Mouse (Mus musculus) kidney, adult 9 months (tissue): ENCODE results near the gene Fry.

Source experiments
- DNase-seq: peaks from one replicate; pipeline ENCODE4 v3.0.0; 2022

Gene Fry

GRCm38 (mm10) chr5:150346378-150346777, 227.9 kb downstream of the Fry start:
- no peak for DNase-seq

GRCm38 (mm10) chr5:150347845-150348244, 229.4 kb downstream of the Fry start:
- DNase-seq, result no peak

GRCm38 (mm10) chr5:150348302-150348701, 229.9 kb downstream of the Fry start:
- no peak for DNase-seq

DNA sequence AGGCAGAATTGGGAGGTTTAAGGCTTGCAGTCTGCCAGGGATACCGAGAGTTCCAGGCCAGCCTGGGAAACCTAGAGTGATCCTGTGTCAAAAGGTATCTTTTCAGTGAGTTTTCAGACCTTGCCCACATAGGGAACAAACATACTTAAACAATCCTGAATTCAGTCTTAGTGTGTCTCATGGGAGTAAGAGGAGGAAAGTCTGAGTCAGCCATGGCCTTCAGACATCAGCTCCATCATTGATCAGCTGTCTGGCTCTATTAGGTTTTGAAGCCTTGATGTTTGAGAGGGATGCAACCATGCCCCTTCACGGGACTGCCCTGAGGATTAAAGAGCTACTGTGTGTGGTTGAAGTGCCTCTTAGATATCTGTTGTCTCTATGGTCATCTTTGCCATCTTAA, 232.7 kb downstream of the Fry start:
- DNase-seq, result no peak

DNA sequence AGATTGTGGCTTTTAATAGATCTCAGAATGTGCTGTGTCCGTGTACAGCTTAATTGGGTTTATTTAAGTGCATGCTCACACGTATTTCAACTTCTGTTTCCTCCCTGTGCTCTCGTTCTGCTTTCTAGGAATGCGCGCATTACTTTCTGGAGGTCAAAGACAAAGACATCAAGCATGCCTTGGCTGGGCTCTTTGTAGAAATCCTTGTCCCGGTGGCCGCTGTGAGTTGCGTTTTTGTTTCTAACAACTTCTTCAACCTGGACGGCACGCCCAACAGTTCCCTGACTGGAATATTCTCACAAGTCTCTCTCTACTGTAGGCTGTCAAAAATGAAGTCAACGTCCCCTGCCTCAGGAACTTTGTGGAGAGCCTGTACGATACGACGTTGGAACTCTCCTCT, 240.2 kb downstream of the Fry start:
- DNase-seq, result no peak

GRCm38 (mm10) chr5:150362241-150362640, 243.8 kb downstream of the Fry start:
- no peak for DNase-seq

GRCm38 (mm10) chr5:150364621-150365020, 246.2 kb downstream of the Fry start:
- DNase-seq, result no peak

DNA sequence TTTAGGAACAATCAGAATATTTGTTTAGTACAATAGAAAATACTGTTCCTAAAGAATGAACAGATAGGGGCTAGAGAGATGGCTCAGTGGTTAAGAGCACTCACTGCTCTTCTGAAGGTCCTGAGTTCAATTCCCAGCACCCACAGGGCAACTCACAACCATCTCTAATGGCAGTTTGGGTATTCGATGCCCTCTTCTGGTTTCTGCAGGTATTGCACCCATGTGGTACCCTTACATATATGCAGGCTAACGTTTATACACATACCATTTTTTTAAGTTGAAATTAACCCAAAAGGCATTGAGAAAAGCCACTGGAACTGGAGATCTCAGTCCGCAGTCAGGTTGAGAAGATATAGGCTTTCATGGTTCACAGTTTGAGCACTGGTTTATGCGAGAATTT, 248.6 kb downstream of the Fry start:
- DNase-seq, result no peak

DNA sequence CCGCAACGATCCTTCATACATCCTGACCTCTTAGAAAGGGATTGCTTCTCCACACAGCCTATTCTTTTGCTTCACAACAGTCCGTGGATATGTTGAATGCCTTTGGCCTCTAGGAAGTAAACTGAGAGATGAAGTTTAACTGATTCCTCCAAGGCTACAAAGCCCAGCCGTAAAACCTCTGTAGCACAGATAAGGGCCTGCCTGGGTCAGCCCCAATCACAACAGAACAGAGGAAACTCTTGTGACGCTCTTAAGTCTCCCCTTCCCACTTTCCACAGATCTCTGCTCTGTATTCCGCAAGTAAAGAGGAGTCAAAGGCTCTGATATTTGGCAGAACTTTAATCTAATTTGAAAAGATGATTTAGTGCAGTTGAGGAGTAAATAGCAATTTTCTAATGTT, 251.8 kb downstream of the Fry start:
- no peak for DNase-seq

DNA sequence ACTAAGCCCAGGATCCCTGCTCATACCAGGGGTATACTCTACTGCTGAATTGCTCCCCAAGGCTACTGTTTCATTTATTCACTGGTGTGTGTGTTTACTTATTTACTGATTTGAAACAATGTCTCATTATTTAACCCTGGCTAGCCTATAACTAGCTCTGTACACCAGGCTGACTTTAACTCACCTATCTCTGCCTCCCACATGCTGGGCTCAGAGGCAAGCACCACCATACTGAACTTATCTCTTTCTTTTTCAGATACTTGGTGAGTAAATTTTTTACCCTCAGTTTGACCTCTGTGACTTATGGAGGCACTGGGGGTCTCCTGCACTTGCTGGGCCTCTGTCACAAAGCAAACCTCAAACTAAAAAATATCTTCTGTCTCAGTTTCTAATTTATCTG, 252.4 kb downstream of the Fry start:
- DNase-seq, result no peak

- no peak for DNase-seq
Measured at GRCm38 (mm10) chr5:150372956-150373355, 254.5 kb downstream of the Fry start.

DNA sequence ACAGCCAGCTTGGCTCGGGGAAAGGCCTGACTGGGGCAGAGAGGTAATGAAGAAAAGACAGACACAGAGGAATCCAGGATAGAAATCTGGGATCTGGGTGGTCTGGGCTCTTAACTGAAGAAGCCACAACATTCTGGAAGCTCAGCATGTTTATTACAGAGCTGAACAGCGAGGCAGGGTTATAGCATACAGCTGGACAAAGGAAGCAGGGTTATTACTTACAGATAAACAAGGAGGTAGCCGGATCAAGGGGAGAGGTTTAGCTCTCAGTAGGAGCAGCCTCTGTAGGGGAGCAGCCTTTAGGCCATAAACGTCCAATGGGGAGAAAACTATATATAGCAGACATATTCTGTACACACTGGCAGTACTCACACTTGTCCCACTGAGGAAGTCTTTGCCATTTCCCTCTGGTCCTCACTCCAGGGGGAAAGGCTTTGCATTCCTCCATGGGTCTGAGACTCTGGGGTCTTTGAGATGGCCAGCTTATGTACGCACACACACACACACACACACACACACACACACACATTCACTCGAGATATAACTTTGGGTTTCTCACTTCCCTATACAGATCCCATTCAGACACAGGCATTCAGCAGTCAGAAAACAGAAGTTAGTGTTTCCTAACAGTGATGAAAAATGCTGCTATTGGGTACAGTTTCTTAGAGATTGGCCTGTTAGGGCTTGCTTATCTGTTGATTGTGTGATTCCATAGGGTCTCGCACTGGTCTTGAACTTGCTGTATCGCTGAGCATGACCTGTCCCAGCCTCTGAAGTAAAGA, 256.5 kb downstream of the Fry start:
- no peak for DNase-seq

- no peak for DNase-seq
Measured at GRCm38 (mm10) chr5:150378586-150378985, 260.1 kb downstream of the Fry start.

DNA sequence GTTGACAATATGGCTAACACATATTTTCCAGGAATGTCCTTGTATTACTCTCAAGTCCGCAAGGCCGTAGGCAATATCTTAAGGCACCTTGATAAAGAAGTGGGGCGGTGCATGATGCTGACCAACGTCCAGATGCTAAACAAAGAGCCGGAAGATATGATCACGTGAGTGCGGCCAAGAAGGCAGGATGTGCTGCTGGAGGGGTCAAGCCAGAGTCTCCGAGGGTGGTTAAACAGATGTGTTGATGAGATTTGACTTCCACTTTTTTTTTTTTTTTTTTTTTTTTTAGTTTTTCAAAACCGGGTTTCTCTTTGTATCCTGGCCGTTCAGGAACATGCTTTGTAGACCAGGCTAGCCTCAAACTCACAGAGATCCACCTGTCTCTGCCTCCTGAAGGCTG, 262.3 kb downstream of the Fry start:
- DNase-seq, result no peak

DNA sequence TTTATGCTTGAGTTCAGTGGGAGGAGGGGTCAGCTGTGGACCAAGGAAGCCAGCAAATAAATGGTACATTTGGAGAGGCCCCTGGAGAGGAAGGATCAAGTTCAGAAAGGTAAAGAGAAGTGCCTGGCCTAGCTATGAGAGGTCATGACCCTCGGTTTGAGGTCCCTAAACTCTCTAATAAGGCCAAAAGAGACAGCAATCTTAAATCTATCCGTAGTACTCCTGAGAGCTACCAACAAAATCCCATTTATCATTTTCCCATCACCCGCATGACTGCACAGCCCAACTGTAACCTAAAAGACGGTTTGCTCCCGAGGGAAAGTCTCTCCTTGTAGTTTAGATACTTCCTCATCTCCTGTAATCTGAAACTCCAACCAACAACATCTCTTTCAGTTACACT, 264.0 kb downstream of the Fry start:
- DNase-seq, result no peak

- DNase-seq, result no peak
Measured at GRCm38 (mm10) chr5:150384272-150385215, 266.1 kb downstream of the Fry start.

DNA sequence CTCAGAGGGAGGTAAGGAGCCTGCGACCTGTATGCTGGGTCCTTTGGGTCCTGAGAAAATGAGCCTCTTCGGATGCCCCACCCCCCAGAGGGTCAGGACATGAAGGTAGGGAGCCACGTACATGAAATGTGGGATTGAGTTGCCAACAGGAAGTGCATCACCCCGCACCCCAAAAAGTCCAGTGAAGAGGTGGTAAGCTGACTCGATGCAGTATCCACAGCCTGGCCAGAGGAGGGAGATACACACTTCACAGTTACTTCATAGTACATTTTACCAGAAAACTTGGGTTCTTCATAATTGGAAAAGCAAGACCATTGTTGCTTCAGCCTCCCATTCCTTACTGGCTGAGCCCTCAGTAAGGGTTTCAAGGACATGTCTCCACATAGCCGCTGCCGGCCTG, 266.8 kb downstream of the Fry start:
- DNase-seq, result no peak

GRCm38 (mm10) chr5:150388623-150389022, 270.2 kb downstream of the Fry start:
- no peak for DNase-seq

DNA sequence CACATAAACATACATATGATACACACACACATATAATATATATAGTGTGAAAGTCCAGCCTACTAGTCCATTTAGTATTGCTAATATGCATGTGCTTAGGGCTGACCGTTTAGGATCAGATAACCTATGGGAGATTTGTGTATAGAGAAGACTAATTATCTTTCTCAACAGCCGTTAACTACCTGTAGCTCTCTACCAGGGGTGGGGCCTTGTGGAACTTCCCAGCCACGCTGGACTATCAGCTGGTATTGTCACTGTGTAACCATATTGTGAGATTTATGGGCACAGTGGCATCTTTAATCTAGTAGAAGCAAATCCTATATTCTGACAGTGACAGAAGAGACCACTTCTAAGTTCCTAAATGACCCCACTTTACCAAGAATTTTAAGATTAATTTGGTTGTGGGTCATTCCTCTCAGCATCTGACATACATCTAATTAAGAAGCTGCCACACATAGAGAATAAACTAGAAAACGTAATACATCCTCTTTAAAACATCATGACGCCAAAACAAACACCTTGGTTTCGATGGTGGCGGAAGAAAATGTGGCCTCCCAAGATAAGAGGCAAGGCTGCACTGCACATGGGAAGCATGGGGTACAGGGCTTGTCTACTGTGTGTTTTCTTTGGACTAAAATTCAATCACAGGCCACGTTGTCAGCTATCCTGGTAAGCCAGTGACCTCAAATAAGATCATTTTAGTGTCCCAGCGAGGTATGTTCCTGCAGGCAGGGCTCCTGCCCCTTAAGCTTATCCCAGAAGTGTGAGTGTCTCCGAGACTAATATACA, 271.3 kb downstream of the Fry start:
- DNase-seq, result no peak

GRCm38 (mm10) chr5:150390422-150390821, 272.0 kb downstream of the Fry start:
- no peak for DNase-seq

GRCm38 (mm10) chr5:150394645-150395044, 276.2 kb downstream of the Fry start:
- DNase-seq, result no peak

GRCm38 (mm10) chr5:150402832-150403447, 284.5 kb downstream of the Fry start:
- DNase-seq, result no peak

GRCm38 (mm10) chr5:150404867-150405266, 286.4 kb downstream of the Fry start:
- DNase-seq, result no peak
